Mouse (Mus musculus): ENCODE data around the gene Pigq. TPM values are rescaled to one million over a fixed set of nuclear protein-coding genes. Genes with fewer than 3 reads are reported as not detected.

The Pigq gene
- total RNA-seq, 2 experiments from 2014 or later: 1,336 to 1,728 TPM

DNA sequence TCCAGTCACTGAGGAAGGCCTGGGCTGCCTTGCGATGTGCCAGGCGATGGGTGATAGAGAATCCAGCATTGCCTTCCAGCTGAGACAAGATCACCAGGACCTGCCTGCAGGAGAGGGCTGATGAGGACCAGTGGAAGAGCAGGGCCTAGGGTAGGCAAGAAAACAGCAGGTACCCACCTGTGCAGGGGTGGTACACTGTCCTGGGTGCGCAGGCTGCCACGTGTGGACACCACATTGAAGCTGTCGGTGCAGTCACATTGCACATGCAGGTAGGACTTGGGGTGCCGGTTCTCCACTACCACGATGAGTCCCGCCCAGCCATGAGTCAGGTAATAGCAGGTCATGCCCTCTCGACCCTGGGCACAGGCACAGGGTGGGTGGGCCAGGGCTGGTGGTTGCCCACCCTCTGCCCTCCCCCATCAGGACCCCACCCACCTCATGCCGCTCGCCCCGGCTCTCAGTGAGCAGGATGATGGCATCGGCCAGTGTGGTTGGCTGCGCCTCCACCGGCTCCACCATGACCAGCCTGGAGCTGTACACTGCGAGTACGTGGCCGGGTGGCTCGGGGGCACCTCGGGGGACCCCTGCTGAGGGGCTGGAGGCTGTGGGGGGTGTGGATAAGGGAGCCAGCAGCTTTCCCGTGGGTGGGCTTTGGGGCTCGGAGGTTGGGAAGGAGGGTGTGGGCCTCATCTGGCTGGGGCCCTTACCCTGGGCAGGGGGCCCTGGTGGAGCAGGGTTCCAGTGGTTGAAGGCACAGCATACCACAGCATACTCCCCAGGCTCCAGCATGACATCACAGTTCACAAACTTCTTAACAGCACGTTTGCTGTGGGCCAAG is 15.1 kb upstream of the Pigq start:
- no peak for ATAC-seq (replicated peaks; ENCODE audit: low FRiP score, poor library complexity, severe bottlenecking)

DNA sequence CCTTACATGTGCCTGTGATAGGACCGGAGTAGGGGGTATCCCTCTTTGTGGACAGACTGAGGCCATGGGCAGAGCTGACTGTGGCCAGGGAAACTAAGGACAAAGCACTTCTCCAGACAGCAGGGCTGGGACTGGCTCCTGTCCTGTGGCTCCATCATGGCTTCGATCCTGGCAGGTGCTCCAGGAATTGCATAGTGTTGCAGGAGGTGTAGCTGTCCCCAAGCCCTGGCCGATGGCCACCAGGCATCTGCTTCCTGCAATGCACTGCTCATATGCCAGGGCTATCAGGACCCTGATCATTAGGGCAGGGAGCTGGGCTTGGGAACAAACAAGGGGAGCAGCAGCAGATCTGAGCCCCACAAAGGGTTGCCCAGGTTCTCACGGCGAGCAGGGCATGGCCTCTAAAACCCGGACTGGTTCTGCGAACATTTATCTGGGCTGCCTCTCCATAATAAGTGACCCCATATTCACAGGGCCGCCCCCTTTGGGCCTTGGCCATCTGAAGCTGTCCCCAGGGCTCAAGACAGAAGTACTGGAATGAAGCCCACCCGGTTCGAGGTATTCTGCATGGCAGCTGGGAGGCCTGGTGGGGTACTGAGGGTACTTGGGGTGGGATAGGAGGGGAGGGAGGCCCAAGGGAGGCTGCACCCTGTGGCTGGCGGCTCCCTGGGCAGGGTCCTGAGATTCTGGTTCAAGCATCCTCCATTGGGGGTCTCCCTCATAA is 14.2 kb upstream of the Pigq start:
- ATAC-seq (replicated peaks; ENCODE audit: low FRiP score, poor library complexity, severe bottlenecking): no peak

DNA sequence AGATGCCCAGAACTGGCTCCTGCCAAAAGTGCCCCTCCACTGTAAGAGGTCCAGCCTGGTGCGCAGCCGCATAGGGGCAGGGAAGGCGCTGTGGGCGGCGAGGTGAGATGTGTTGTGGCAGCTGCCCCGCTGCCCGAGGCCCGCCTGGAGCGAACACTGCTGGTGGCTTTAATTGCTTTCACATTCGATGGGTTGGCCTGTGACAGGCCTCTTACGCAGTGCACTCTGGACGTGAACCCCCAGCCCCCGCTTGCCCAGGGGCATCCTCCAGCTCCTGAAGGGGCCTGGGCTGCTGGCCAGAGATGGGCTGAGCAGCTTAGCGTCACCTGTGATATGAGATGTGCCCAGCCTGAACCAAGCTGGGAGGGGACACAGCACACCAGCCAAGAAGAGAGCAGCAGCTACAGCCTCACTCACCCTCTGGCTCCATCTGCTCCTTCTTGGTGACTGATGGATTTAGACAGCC is 12.9 kb upstream of the Pigq start:
- no peak for ATAC-seq (replicated peaks; ENCODE audit: low FRiP score, poor library complexity, severe bottlenecking)

DNA sequence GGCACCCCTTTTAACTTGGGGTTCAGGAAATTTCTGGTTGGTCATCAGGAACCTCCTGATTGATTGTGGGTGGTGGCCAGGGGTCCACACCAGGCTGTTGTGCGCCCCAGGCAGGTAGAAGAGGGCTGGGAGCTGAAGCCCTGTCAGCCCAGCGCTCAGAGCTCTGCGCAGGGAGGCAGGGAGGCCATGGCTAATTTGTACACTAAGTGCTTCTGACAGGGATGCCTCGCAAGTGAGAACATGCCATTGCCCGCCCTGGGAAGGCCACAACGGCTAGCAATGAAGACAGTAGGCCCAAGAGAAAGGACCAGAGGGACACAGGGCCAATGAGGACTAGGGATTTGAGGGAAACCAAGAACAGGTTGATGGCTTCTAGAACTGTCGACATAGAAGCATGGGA is 11.9 kb upstream of the Pigq start:
- ATAC-seq (replicated peaks; ENCODE audit: low FRiP score, poor library complexity, severe bottlenecking): no peak

DNA sequence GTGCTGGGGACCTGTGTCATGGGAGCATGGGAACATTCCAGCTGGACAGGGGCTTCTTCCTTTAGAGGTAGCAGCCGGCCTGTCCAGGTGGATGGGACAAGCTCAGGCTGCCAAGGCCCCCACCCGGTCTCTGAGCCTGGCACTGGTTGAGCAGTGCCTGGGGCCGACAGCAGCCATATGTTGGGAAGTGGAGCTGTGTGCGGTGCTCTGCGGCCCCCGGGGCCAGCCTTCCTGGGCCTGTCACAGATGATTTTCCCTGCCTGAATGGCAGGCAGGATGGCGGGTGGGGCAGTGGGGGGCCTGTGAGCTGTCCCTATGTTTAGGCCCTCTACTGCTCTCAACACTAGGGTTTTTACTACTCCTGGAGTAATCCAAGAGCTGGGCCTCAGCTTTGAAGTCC is 11.5 kb upstream of the Pigq start:
- no peak for ATAC-seq (replicated peaks; ENCODE audit: low FRiP score, poor library complexity, severe bottlenecking)

DNA sequence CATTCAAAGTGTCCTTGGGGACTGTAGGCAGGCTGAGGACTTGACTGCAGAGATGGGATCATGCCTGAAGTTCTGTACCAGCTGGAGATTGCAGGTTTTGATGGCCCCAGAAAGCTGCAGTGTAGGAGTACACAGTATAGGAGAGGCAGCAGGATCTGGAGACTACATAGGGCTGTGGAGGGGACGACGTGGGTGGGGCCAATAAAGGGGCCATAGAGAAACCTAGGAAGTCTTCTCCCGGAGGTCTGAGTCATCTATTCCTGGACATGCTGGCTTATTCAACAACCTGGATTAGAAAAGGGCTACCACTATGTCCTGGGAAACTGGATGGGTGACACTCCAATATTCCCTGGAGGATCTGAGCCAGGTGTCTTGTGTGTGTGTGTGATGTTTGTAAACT is 11.0 kb upstream of the Pigq start:
- ATAC-seq (replicated peaks; ENCODE audit: low FRiP score, poor library complexity, severe bottlenecking): no peak

DNA sequence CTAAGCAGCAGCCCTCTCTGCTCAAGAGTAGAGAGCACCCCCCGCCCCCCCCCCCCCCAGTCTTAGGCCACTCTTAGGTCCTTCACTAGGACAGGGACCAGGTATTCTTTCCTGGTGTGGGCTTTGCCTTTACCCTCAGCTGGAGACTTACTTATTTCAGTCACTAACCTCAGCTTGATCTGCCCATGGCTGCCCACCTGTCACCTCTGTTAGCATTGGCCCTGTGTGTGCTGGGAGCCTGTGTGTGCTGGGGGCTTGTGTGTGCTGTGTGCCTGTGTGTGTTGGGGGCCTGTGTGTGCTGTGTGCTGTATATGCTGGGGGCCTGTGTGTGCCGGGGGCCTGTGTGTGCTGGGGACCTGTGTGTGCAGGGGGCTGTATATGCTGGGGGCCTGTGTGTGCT is 9.9 kb upstream of the Pigq start:
- ATAC-seq (replicated peaks; ENCODE audit: low FRiP score, poor library complexity, severe bottlenecking): no peak

DNA sequence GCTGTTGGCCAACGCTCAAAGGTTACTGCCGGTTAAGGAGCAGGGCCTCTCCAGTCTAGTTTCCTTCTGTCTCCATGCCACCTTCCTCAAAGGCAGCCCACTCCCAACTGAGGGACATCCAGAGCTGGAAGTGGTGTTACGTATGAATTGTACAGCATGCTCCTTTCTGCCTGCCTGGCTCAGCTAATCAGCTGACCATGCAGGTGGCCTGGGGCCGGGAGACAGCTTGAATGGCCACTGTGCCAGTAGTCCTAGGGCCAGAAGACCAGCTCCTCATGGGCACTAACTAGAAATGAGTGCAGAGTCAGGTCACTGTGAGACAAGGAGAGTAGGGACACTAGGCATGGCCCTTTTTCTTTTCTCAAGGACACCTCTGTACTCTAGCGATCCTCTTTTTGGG is 8.4 kb upstream of the Pigq start:
- no peak for ATAC-seq (replicated peaks; ENCODE audit: low FRiP score, poor library complexity, severe bottlenecking)

DNA sequence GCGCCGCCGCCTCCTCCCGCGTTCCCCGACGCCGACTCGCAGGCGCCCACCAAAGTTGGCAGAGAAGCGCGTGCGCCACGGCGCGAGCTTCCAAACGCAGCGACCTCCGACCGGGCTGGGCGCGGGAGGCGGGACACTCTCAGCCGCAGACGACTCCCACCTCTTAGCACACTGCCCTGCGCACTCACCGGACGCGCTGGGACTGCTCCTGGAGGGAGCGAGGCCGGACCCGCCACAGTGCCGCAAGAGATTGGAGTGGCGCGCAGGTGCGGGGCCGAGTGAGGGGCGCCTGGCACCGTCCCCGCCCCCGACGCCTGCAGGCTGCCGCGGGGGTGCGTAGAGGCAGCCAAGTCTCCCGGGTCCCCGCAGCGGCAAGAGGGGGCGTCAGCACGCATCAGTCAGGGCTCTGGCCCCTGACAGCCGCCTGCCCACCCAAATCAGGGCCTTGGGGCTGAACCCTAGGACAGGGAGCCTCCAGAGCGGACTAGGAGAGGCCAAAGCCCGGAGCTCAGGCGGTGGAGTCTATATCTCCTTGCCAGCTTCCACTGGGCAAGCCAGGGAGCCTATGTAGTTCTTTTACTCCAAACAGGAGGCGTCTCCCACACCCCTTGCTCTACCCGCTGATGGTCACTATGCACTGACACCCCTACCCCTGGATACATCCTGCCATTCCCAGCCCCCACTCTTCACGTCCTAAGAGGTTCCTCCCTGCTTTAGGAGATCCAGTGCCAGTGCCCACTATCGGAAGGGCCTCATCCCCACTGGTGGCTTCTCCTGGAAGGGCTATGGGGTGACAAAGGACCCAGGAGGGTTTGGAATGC is 7.3 kb upstream of the Pigq start, which contains the start of gene A930017K11Rik:
TSS of gene A930017K11Rik (minus strand) at position 763 of the 821 bp plus-strand sequence.
- ATAC-seq (replicated peaks; ENCODE audit: low FRiP score, poor library complexity, severe bottlenecking): no peak

DNA sequence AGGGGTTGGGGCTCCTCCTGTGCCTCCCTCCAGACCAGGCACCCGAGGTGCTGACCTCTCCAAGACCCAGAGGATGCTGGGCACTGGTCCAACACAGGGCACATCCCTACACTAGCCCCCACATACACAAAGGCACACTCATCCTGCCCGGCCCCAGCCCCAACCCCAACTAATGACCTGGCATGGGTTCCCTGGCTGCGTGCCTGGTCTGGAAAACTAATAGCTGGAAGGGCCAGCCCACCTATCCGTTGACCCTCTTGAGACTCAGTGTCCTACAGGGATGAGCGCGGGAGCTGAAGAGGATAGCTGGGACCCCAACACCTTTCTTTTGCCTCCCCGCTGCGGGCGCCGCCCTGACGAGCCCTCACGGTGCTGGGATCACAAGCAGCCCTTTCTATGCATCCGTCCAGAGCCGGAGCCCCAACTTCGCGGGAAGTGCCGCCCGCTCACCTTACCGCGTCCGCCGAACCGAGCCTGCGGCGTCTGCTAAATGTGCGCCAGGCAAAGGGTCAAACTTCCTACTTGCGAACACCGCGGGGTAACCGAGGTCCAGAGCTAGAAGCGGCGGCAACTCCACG is 6.6 kb upstream of the Pigq start:
- no peak for ATAC-seq (replicated peaks; ENCODE audit: low FRiP score, poor library complexity, severe bottlenecking)

DNA sequence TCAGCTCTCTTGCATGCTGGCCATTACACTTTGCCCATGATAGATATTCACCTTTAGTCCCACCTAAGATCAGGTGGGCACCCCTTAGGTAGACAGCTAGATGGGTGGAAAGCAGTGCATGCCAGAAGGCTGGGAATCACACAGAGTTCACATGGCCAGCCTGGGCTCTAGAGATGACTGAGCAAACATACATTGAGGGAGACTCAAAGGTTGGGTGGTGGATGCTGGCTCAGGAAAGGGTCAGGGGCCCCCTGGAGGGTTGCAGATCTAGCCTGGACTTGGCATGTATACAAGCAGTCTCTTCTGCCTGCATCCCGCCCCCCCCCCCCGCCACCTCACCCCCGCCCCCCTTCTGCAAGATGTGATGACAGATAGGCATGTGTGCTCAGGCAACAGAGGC is 6.0 kb upstream of the Pigq start:
- ATAC-seq (replicated peaks; ENCODE audit: low FRiP score, poor library complexity, severe bottlenecking): no peak

DNA sequence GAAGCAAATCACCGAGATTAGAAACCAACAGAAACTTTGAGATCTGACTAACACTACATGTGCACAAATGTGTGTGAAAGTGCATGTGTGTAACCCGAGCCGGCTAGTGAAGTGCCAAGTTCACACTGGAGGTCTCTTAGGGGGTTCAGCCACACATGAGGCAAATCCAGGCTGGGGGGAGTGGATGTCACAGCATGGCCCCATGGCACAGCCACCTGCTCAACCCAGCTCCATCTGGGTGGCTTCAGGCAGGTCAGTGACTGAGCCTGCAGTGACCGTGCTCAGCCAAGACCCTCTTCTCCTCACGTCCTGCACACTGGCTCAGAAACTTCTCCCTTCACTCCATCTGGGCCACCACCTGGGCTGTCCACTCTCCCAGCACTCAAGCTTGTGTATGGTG is 5.2 kb upstream of the Pigq start:
- no peak for ATAC-seq (replicated peaks; ENCODE audit: low FRiP score, poor library complexity, severe bottlenecking)

DNA sequence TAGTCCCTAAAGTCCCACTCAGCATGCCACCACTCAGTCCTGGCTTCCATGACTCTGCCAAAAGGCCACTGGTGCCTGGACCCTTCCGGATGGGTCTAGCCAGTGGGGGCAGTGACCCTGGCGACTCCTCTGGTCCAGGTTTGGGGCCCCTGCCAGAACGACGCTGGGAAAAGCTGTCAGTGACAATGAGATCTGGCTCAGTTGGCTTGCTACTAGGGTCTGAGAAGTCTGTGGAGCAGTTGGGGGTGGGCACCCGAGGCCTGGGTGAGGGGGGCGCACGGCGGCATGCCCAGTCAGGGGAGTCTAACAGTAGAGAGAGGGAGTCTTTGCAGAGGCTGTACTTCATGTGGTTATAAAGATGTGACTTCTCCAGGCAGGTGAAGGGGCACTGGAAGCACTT is 3.3 kb upstream of the Pigq start:
- ATAC-seq (replicated peaks; ENCODE audit: low FRiP score, poor library complexity, severe bottlenecking): no peak

DNA sequence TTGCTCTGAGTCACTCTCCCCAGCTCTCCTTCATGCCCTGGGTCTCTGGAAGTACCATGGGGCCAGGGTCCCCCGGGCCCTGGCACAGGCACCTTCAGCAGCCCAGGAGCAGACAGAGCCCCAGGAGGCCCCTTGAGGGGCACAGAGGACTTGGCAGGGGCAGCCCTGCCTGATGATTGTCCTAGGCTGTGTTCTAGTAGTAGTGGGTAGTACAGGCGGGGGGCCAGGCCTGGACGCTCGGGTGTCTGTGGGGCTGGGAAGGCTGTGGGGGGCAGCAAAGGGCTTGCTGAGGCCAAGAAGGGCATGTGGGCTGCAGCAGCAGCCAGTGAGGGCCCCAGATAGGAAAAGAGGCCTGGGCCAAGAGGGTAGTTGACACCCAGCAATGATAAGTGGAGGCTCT is 2.8 kb upstream of the Pigq start:
- no peak for ATAC-seq (replicated peaks; ENCODE audit: low FRiP score, poor library complexity, severe bottlenecking)

DNA sequence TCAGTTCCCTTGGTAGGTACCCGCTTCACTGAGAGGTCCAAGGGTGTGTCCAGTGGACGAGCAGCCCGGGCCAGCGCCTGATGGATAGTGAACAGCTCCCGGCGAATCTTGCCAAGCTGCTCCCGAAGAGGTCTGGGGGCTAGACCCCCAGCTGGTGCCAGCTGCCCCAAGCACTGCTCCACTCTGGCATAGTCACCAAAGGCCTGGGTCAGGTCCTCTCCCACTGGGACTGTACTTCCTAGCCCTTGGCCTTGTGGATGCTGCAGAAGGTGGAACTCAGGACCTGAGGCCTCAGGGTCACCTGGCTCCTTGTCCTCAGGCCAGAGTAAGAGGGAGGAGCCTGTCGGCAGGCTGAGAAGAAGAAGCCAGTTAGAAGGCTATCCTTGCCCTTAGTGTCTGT is 2.2 kb upstream of the Pigq start:
- no peak for ATAC-seq (replicated peaks; ENCODE audit: low FRiP score, poor library complexity, severe bottlenecking)

DNA sequence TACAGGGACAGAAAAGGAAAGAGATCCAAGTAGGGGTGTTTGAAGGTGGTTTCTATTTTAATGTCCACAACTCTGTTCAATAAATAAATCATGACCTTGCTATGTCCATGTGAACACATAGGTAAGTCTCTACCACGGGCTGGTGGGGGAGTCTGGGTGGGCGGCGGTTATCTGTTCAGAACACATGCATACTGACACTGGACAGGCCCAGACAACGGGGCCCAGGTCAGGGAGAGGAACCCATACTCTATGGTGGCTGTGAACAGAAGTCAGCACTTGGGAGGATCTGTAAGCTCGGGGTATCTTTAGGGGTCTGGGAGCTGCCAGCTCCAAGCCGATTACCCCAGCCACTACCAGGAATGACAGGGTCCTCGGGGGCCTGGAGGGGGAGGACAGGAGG is 1.6 kb upstream of the Pigq start:
- ATAC-seq (replicated peaks; ENCODE audit: low FRiP score, poor library complexity, severe bottlenecking): 0 out of 2 replicates have a peak, but pooled peaks have one; percentile 11

DNA sequence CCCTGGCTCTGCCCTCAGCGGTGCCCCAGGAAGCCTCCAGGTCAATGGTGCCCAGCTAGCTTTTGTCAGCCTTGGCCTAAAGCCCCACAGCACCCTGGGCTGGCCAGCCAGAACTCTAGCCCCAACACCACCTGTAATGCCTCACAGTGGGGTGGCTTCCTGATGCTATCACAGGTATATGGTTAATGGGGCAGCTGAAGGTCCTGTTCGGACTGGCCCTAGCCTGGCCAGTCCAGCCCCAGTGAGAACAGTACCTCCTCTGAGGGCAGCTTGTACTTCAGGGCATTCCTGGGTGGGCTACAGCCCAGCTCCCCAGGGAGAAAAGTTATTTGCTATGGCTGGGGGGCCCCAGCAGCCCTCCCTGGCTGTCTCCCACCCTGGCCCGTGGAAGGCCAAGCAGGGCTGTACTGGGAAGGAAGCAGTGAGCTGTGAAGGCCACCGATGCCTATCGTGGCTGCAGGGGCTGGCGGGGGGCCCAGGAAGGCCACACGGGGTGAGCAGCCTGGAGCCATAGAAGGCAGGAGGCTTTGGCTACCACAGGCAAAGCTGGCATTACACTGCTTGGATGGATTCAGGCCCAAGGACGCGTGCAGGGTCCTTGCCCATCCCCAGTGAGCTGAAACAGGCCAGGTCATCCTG is 900 bp upstream of the Pigq start:
- ATAC-seq (replicated peaks; ENCODE audit: low FRiP score, poor library complexity, severe bottlenecking): no peak

DNA sequence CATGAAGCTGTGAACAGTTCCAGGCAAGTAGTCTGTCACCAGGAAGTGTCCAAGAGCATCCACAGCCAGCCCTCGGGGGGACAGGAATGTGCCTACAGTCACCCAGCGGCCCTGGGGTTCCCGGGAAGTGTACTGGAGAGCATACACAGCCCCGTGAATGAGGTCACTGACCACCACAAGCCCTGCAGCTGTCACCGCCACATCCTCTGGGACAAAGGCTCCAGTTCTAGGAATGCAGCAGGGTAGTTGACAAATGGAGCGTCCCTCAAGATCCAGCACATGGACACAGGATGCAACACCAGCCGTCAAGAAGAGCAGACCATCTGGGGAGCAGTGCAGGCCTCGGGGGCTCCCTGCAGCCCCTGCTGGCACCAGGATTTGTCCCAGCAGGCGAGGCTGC is 967 bp downstream of the Pigq start:
- no peak for ATAC-seq (replicated peaks; ENCODE audit: low FRiP score, poor library complexity, severe bottlenecking)

DNA sequence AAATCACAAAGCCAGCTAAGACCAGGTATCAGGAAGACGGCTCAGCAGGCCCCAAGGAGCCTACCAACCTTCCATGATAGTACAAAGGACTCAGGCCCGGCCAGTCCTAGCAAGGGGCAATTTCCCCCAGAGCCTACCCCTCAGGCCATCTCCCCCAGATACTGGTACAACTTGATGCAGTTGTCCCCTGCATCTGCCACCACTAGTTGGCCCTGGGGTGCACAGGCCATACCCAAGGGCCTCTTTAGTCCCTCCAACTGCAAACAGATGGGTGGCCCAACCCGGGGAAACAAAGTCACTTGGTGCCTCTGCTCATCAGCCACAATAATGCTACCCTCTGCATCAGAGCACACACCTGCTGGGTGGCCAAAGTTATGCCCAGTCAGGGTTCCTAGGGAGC is 1.5 kb downstream of the Pigq start:
- peak; percentile 37 for ATAC-seq (replicated peaks; ENCODE audit: low FRiP score, poor library complexity, severe bottlenecking)
